Mouse (Mus musculus): Measurements from ENCODE around the gene Tent4b. TPM values are rescaled to one million over a fixed set of nuclear protein-coding genes. Genes with fewer than 3 reads are reported as not detected.

Gene Tent4b
- total RNA-seq, 2 experiments from 2014 or later: 18.1 to 21.9 TPM

- DNase-seq (ENCODE audit: low spot score in 2 of 2): no peak
These were observed 26.3 kb downstream of the Tent4b start for GRCm38 (mm10) chr8:88225358-88225757.

DNA sequence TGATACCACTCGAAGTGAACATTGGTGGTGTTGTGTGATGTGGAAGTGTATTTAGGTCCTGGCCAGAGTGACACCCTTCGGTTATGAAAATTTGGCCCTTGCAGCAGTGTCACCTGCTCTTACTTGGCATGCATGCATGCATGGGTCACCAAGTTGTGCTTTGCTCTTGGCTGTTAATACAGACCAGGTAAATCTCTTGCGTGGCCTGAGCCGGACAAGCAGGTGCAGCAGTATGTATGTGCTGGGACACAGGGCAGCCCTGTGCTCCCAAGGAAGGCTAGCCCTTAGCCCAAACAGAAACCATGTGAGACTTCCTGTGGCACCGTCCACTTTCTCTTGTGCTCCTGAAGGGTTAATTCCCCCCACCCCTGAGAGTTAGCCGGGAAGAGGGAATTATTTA lies 28.8 kb downstream of the Tent4b start:
- no peak for DNase-seq (ENCODE audit: low spot score in 2 of 2)

DNA sequence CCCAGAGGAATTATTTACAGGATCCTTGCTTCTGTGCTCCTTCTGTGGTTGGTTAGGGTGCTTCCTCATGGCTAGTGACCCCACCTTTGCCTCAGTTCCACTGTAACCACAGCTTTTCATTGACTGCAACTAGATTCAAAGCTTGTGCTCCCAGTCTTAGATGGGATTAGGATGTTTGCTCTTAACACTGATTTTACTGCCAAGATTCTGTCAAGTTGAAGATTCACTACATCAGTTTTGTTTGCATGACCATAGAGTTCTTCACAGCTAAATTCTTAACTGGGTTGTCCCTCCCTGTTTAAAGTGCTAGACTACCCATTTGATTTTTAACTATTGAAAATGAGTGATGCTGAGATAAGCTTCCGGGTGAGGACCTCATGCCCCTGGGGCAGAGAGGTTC lies 29.3 kb downstream of the Tent4b start:
- DNase-seq (ENCODE audit: low spot score in 2 of 2): no peak

- DNase-seq (ENCODE audit: low spot score in 2 of 2): no peak
These were observed 29.8 kb downstream of the Tent4b start for GRCm38 (mm10) chr8:88228800-88229199.

GRCm38 (mm10) chr8:88236666-88237065 lies 37.7 kb downstream of the Tent4b start:
- DNase-seq (ENCODE audit: low spot score in 2 of 2): no peak

- DNase-seq (ENCODE audit: low spot score in 2 of 2): no peak
These were observed 38.6 kb downstream of the Tent4b start for GRCm38 (mm10) chr8:88237606-88238005.

DNA sequence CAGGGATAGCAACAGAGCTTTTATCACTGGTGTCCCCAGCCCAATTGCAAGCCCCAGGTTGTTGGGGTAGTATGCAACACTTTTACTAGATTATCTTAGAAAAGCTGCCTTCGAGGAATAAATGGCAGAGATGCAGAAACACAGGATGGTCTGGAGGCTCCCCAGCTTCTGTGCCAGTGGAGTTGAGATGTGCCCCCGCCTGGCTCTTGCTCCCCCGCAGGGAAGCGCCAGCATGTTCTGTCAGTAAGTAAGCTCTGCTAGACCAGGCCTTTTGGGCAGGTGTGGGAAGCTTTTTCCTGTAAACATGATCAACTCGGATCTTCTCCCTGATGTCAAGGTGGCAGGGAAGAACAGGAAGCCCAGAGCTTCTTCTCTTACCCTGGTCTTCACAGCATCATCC lies 40.3 kb downstream of the Tent4b start:
- no peak for DNase-seq (ENCODE audit: low spot score in 2 of 2)

GRCm38 (mm10) chr8:88241871-88242270 lies 42.9 kb downstream of the Tent4b start:
- DNase-seq (ENCODE audit: low spot score in 2 of 2): no peak

DNA sequence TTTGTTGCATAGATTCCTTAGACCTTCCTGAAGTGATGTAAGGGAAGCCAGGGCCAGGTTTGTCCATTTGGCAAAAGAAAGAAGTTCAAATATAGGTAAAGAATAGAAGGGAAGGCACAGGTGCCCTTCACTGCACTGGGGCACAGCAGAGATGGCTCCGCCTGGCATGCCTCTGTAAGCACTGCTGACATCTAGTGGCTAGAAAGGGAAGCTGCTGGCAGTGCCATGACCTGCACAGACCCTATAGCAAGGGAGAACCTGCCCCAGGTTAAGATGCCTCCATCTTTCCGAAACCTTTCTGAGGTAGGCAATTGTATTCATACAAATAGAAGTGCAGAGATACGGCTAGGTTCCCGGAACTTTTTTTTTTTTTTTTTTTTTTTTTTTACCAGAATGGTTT lies 45.3 kb downstream of the Tent4b start:
- peak in 1 of 2 experiments; percentile 40 for DNase-seq (ENCODE audit: low spot score in 2 of 2)

- no peak for DNase-seq (ENCODE audit: low spot score in 2 of 2)
These were observed 53.8 kb downstream of the Tent4b start for GRCm38 (mm10) chr8:88252791-88253190.

DNA sequence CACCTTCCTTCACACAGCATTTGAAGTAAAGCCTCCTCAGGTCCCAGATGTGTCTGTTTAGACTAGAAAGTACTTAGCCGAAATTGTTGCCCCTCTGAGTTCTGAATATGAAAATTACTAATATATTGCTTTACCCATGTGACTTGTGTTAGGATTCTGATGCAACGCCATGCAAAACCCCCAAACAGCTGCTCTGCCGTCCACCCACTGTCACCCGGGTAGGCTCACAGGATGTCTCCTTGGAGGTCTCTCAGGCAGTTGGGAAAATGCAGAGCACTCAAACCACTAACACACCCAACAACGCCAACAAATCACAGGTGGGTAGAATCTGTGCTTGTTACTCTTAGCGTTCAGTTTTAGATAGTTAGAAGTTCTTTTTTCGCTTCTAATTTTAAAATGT lies 55.9 kb downstream of the Tent4b start:
- no peak for DNase-seq (ENCODE audit: low spot score in 2 of 2)

DNA sequence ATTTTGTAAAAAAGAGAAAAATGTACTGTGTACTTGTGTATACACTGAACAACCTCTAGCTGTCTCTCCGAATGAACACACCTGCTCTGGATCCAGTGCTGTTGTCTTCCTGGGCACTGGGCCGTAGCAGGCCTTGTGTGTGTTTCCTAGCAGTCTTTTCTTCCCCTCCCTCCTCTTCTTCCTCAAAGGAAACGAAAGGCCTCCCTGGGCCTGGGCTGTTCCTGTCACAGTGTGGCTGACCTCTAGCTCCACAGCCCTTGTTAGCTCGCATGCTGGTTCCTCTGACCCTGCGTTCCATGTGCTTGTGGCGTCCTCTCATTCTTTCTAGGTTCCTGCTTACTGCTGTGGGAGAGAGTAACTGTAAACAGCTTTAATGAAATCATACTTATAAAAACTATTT lies 59.0 kb downstream of the Tent4b start:
- DNase-seq (ENCODE audit: low spot score in 2 of 2): no peak

DNA sequence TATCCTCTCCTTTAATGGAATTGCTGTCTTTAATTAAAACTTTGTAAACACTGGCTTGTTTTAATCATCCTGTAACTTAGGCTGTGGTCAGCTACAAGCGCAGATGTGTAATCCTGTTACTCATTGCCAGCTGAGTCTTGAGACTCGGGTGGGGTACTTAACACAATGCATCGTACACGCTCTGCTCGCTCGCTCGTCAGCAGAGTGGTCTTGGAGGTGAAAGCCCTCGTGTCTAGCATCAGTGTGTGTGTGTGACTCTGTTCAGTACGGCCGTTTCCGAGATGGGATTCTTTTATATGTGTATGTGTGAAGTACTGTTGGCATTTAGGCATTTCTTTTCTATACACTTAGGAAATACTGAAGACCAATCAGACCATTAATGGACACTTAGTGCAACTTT lies 59.5 kb downstream of the Tent4b start:
- DNase-seq (ENCODE audit: low spot score in 2 of 2): no peak

DNA sequence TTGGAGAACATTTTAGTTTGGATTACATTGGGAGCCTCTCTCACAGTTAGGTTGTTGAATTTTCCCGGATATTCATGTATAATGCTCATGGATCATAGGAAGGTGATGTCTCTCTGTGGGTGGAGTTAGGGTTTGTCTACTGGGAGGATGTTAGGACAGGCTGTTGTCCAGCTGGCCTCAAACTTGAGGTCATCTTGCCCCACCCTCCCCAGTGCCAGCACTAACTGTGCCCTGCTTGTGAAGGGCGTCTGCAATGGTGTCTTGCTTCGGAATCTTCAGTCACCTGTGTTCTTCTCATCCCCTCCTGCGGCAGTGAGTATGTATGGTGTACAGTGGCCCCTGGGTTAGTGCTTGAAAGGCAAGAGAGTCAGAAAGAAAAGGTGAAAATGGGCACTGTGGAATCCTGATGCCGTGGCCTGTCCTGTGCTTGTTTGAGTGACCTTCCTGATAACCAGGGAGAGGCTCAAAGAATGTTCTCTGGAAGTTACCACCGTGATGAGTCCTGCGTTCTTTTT lies 61.5 kb downstream of the Tent4b start:
- no peak for DNase-seq (ENCODE audit: low spot score in 2 of 2)

DNA sequence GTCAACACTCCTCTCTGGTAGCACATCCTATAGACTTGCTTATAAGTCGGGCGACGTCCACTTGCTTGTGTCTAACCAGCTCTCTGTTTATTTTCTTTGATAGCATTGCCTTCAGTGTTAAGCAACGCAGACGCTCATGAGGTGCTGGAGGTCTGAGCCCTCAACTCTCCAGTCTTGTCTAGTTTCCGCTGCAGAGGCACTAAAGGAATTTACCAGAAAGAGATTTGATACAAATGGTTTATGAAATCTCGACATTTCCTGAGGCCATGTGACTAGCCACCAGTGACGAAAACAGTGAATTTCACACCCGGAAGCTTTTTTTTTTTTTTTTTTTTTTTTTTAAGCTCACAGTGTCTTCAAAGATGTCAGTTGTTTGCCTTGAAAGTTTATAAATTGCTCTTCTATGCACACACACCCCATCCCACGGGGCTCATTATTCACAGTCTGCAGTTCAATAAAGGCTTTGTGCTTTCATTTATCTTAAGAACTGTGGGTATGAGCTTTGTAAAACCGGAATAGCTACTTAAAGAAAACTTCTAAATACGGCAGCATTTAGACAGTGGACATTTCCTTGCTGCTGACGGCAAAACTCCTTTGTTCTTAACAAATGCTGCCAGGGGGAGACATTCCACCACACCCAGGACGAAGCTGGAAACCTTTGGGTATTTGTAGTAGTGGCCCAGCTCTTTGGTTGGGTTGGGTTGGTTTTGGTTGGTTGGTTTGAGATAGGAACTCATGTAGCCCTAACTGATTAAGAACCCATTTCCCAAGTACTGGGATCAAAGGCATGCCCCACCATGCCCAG lies 64.0 kb downstream of the Tent4b start:
- no peak for DNase-seq (ENCODE audit: low spot score in 2 of 2)

- DNase-seq (ENCODE audit: low spot score in 2 of 2): no peak
These were observed 66.5 kb downstream of the Tent4b start for GRCm38 (mm10) chr8:88265511-88265910.

DNA sequence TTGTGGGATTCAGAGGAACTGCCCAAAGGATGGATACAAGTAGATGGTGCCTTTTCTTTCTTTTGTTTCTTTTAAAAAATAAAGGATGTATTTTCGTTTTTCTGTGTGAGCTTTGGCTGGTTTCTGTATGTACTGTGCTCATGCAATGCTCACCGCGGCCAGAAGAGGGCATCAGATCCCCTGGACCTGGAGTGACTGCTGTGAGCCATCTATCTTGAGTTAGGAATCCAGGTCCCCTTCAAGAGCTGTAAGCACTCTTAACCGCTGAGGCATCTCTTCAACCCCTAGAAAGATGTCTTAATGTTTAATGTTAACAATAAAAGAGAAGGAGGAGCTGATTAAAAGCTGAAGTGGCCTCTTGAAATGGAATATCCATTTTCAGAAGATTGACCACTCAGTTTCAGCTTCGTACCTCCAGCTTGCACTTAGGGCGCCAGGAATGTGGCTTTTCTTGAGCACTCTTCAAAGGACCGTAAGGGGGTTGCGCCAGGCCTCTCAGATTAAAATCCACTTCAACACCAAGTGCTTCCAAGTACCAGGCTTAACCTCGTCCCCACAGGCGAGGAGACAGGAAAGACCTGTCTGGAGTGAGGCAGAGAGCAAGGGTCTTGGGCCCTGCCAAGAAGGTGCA lies 67.3 kb downstream of the Tent4b start:
- peak; percentile 74 to 85 for DNase-seq (ENCODE audit: low spot score in 2 of 2)

GRCm38 (mm10) chr8:88266801-88267403 lies 67.9 kb downstream of the Tent4b start:
- DNase-seq (ENCODE audit: low spot score in 2 of 2): no peak

DNA sequence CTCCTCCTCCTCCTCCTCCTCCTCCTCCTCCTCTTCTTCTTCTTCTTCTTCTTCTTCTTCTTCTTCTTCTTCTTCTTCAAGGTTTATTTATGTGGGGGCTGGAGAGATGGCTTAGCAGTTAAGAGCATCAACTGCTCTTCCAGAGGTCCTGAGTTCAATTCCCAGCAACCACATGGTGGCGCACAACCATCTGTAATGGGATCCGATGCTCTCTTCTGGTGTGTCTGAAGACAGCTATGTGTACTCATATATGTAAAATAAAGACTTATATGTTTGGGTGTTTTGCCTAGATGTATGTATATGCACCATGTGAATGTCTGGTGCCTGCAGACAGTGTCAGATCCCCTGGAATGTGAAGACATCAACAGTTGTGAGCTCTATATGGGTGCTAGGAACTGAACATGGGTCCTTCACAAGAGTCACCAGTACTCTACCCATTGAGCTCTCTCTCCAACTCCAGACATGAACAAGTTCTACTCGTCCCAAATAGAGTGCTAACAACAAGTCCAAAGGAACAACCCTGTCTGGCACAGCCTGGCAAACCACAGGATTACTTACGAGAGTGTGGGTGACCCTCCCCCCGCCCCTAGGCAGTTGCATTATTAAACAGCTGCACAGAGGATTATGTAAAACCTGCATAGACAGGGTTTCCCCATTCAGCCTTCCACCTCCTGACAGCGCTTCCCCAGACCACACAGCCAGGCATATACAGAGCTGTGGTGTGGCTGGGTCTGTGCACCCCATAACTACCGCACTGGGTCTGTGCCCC lies 70.3 kb downstream of the Tent4b start:
- peak in 1 of 2 experiments; percentile 11 for DNase-seq (ENCODE audit: low spot score in 2 of 2)

- DNase-seq (ENCODE audit: low spot score in 2 of 2): no peak
These were observed 71.1 kb downstream of the Tent4b start for GRCm38 (mm10) chr8:88270086-88270485.

Measured in gastrocnemius, postnatal 4 days (tissue).